Mouse (Mus musculus) liver, postnatal 0 days (tissue): ENCODE data around the gene Dennd1b. TPM values are rescaled to one million over a fixed set of nuclear protein-coding genes. Genes with fewer than 3 reads are reported as not detected.

Source experiments
- ATAC-seq: fragments of 200-750 bp; cut with Nextera tagmentation; 2 replicates; pipeline ENCODE4 v1.8.0; 2017; ENCODE audit warnings: mild to moderate bottlenecking, moderate library complexity
- DNase-seq: peaks from one replicate; pipeline ENCODE4 v3.0.0-alpha.2; 2016
- H3K27ac ChIP-seq: fragments of 300-500 bp; sonication (generic); 2 replicates; pipeline ENCODE4 v1.5.1; 2014; ENCODE audit warnings: antibody characterized with exemption, moderate library complexity, mild to moderate bottlenecking, low read depth
- H3K27me3 ChIP-seq: fragments of 300-500 bp; sonication (generic); 2 replicates; pipeline ENCODE4 v1.6.1; 2014; ENCODE audit warnings: low read length, control low read depth, mixed read lengths; ENCODE audit not compliant: insufficient read depth
- H3K36me3 ChIP-seq: fragments of 300-500 bp; sonication (generic); replicated peaks from 2 replicates; pipeline ENCODE4 v1.6.1; 2014; ENCODE audit warnings: mild to moderate bottlenecking, control low read depth, low read length, moderate library complexity, mixed read lengths; ENCODE audit not compliant: insufficient read depth
- H3K4me1 ChIP-seq: fragments of 300-500 bp; sonication (generic); 2 replicates; pipeline ENCODE4 v1.6.1; 2014; ENCODE audit warnings: antibody characterized with exemption, mild to moderate bottlenecking, control low read depth; ENCODE audit not compliant: insufficient read depth
- H3K4me2 ChIP-seq: fragments of 300-500 bp; sonication (generic); 2 replicates; pipeline ENCODE4 v1.6.1; 2014; ENCODE audit warnings: low read depth, mild to moderate bottlenecking, low read length, moderate library complexity, mixed read lengths
- H3K4me3 ChIP-seq: fragments of 300-500 bp; sonication (generic); 2 replicates; pipeline ENCODE4 v1.5.1; 2014; ENCODE audit warnings: low read depth, low read length
- H3K9ac ChIP-seq: fragments of 300-500 bp; sonication (generic); replicated peaks from 2 replicates; pipeline ENCODE4 v1.6.1; 2014; ENCODE audit warnings: mild to moderate bottlenecking, moderate library complexity
- H3K9me3 ChIP-seq: fragments of 300-500 bp; sonication (generic); 2 replicates; pipeline ENCODE4 v1.6.1; 2016; ENCODE audit warnings: mild to moderate bottlenecking, control low read depth, low read length, mixed read lengths
- CTCF ChIP-seq: sonication (generic); IDR thresholded peaks from 2 replicates; pipeline ENCODE4 v1.5.1; 2016; ENCODE audit warnings: antibody characterized with exemption, low read depth
- EP300 ChIP-seq: IDR thresholded peaks from 2 replicates; pipeline ENCODE4 v1.6.1; 2016; ENCODE audit warnings: antibody characterized with exemption, low read depth, mild to moderate bottlenecking
- WGBS: fragments of 180-500 bp; shearing (Covaris S2); extraction: QIAGEN DNeasy Blood & Tissue Kit; methylation state at CpG from one replicate; pipeline ENCODE4 v1.1.7; 2014; ENCODE audit not compliant: insufficient replicate concordance; 5-methylcytosine and 5-hydroxymethylcytosine counted together
- polyA plus RNA-seq: library from polyadenylated mRNA; unstranded; fragments of >200 nt; fragmentation: Nextera tagmentation; extraction: Ambion mirVana; gene quantifications from 2 replicates; pipeline ENCODE4 v1.2.1, GENCODE M21; 2015

Gene Dennd1b
- polyA plus RNA-seq, 1 experiment from 2014 or later: 8.4 TPM

- H3K27me3 ChIP-seq: no peaks in the 10 kb centered on the region
- no peaks in the 10 kb centered on the region for H3K9me3 ChIP-seq
- ATAC-seq (no peak), DNase-seq (no peak)
- no peak overlapping the region for H3K9ac ChIP-seq
- no peak overlapping the region for H3K4me2 ChIP-seq
- no peak for TF ChIP-seq EP300
- no peak for TF ChIP-seq CTCF
- no peak overlapping the region for H3K4me3 ChIP-seq
- 82% methylated on average over 2 of the region's 2 CpGs for WGBS
- H3K36me3 ChIP-seq: no peaks in the 10 kb centered on the region
- H3K4me1 ChIP-seq: peaks cover 9% of the 10 kb centered on the region; the same call in 1 of the 2 replicates
- no peak overlapping the region for H3K27ac ChIP-seq
Observed at GRCm38 (mm10) chr1:138996663-138997062, 33.4 kb downstream of the Dennd1b start.

GRCm38 (mm10) chr1:139000675-139001379, 37.6 kb downstream of the Dennd1b start:
- 65% methylated on average over 9 of the region's 9 CpGs for WGBS
- Histone ChIP-seq H3K27ac (no peak overlapping the region), H3K27me3 (no peaks in the 10 kb centered on the region), H3K4me3 (no peak overlapping the region), H3K4me1 (peaks cover 3% of the 10 kb centered on the region; the same call in 1 of the 2 replicates), H3K4me2 (no peak overlapping the region), H3K9ac (no peak overlapping the region), H3K36me3 (no peaks in the 10 kb centered on the region), H3K9me3 (no peaks in the 10 kb centered on the region)
- TF ChIP-seq CTCF (no peak), EP300 (no peak)
- DNase-seq (no peak), ATAC-seq (no peak)

- 65% methylated on average over 2 of the region's 2 CpGs for WGBS
- ATAC-seq: no peak
- Histone ChIP-seq H3K27me3 (no peaks in the 10 kb centered on the region), H3K4me2 (no peak overlapping the region), H3K36me3 (no peaks in the 10 kb centered on the region), H3K9ac (no peak overlapping the region), H3K4me1 (peaks cover 3% of the 10 kb centered on the region; the same call in 1 of the 2 replicates), H3K4me3 (no peak overlapping the region), H3K9me3 (no peaks in the 10 kb centered on the region), H3K27ac (no peak overlapping the region)
- no peak for TF ChIP-seq CTCF
- no peak for DNase-seq
Observed at GRCm38 (mm10) chr1:139003503-139003902, 40.3 kb downstream of the Dennd1b start.

- ATAC-seq (no peak), DNase-seq (no peak)
- peaks cover 3% of the 10 kb centered on the region; the same call in 1 of the 2 replicates for H3K4me1 ChIP-seq
- H3K9ac ChIP-seq: no peak overlapping the region
- H3K9me3 ChIP-seq: no peaks in the 10 kb centered on the region
- 76% methylated on average over 1 of the region's 1 CpGs for WGBS
- H3K36me3 ChIP-seq: no peaks in the 10 kb centered on the region
- TF ChIP-seq CTCF (no peak), EP300 (no peak)
- H3K27me3 ChIP-seq: no peaks in the 10 kb centered on the region
- no peak overlapping the region for H3K27ac ChIP-seq
- H3K4me2 ChIP-seq: no peak overlapping the region
- no peak overlapping the region for H3K4me3 ChIP-seq
Observed at GRCm38 (mm10) chr1:139006000-139006399, 42.8 kb downstream of the Dennd1b start.

GRCm38 (mm10) chr1:139007475-139007874, 44.2 kb downstream of the Dennd1b start:
- Histone ChIP-seq H3K4me2 (no peak overlapping the region), H3K4me1 (peaks cover 5% of the 10 kb centered on the region; the same call in 1 of the 2 replicates), H3K27ac (no peak overlapping the region), H3K4me3 (no peak overlapping the region), H3K9me3 (no peaks in the 10 kb centered on the region), H3K9ac (no peak overlapping the region), H3K36me3 (no peaks in the 10 kb centered on the region), H3K27me3 (no peaks in the 10 kb centered on the region)
- ATAC-seq (no peak), DNase-seq (no peak)
- no peak for TF ChIP-seq EP300
- WGBS: 58% methylated on average over 3 of the region's 3 CpGs

GRCm38 (mm10) chr1:139015118-139015788, 52.0 kb downstream of the Dennd1b start:
- Histone ChIP-seq H3K27me3 (no peaks in the 10 kb centered on the region), H3K9ac (no peak overlapping the region), H3K27ac (no peak overlapping the region), H3K36me3 (no peaks in the 10 kb centered on the region), H3K4me2 (no peak overlapping the region), H3K4me1 (0 out of 2 replicates have a peak, but pooled peaks cover 2% of the 10 kb centered on the region), H3K4me3 (no peak overlapping the region), H3K9me3 (no peaks in the 10 kb centered on the region)
- WGBS: 66% methylated on average over 5 of the region's 5 CpGs
- ATAC-seq: no peak
- no peak for DNase-seq
- TF ChIP-seq CTCF (no peak), EP300 (no peak)
